Mouse (Mus musculus) right cerebral cortex, postnatal 10 days (tissue): ENCODE data around the gene Gm38392.
"Not testable (repeated sequence)": the region's sequence is repeated elsewhere in the genome, so short reads cannot be mapped to it uniquely, and the experiment has no call there.

ENCODE experiments used
- DNase-seq, 2 experiments: peaks; one replicate each; pipeline ENCODE4 v3.0.0; 2021; ENCODE audit warnings: low spot score in 2 of 2

Gm38392 gene

DNA sequence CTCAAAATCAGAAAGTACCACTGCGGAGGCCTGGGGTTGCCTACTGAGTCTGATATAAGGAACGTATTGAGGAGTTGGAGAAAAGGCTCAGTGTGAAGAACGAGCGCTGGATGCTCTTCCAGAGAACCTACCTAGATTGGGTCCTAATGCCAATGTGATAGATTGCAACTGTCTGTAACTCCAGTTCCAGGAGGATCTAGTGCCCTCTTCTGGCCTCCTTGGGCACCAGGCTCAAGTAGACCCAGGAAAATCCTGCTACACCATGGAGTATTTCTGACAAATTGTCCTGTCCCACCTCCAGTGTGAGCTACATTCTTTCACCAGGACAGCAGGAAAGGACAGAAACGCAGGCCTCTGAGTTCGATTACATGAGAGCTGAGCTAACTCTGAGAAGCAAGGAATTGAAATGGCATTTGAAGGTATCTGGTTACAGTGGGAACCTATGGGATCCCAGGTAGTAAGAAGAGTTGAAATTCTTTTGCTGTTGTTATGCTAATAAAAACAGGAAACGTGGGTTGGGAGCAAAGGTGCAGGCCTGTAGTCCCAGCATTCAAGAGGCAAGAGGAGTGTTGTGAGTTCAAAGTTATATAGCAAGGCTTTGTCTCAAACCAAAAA, 10.4 kb downstream of the Gm38392 start:
- no peak for DNase-seq

DNA sequence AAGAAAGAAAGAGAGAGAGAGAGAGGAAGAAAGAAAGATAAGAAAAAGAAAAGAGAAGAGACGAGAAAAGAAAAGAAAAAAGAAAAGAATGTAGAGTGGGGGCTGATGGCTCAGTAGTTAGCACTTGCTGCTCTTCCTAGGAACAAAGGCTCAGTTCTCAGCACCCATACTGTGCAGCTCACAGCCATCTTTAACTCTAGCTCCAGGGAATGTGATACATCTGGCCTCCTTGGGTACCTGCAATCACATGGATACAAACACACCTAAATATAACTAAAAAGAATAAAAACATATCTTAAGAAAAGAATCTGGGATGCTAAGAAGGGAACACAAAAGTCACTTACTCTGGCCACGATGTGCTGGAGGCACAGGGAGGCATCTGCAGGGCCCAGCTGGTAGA, 10.9 kb downstream of the Gm38392 start:
- no peak for DNase-seq

DNA sequence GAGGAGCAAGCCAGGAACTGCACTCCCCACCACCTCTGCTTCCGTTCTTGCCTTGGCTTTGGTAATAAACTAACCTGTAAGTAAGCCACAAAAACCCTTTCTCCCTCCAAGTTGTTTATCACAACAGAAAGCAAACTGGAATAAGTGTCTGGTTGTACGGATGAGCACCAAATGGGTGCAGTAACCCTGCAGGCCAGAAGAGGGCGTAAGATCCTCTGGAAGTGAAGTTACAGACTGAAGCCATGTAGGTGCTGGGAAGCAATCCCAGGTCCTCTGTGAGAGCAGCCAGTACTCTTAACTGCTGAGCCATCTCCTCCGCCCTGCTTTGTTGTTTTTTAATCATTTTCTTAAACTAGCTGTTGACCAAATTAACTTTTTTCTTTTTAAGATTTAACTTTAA, 13.0 kb downstream of the Gm38392 start:
- DNase-seq: no peak

DNA sequence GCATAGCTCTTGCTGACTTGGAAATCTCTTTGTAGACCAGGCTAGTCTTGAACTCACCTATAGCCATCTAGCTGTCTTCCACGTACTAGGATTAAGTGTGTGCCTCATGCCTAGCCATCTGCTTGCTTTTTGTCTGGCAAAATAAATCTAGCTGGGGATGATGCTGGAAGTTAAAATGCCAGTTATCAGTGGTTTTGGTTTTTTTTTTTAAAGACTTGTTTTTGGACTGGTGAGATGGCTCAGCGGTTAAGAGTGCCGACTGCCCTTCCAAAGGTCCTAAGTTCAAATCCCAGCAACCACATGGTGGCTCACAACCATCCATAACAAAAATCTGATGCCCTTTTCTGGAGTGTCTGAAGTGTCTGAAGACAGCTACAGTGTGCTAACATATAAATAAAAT, 15.2 kb downstream of the Gm38392 start:
- DNase-seq: no peak

DNA sequence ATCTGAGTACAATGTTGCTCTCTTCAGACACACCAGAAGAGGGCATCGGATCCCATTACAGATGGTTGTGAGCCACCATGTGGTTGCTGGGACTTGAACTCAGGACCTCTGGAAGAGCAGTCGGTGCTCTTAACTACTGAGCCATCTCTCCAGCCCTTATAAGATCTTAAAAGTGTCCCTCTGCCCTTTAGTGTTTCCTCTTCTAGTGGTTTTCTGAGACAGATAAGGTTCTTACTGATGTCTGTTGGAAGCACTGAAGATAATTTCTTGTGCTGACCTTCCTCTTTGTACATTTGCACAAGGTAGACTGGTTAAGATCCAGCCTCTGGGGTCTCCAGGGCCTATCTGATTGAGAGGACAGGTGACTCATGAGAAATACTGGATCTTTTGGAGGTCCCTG, 15.7 kb downstream of the Gm38392 start:
- DNase-seq: not testable (repeated sequence)

DNA sequence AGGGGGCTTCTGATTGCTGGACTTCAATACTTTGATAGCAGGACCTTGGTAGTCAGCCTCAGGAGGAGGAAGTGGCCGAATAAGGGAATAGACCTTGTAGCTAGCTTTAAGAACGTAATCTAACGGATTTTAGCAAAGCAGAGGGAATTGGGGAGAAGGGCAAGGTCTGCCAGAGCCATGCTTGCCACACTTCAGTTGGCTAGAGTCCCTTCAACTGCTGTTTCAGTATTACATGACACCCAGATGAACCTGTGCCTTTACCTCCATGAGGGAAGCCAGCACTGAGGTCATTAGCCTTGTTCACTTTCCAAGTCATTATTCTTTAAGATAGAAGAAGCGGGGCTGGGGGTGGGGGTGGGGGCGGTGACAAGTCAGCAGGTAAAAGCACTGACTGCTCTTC, 18.0 kb downstream of the Gm38392 start:
- DNase-seq: no peak

DNA sequence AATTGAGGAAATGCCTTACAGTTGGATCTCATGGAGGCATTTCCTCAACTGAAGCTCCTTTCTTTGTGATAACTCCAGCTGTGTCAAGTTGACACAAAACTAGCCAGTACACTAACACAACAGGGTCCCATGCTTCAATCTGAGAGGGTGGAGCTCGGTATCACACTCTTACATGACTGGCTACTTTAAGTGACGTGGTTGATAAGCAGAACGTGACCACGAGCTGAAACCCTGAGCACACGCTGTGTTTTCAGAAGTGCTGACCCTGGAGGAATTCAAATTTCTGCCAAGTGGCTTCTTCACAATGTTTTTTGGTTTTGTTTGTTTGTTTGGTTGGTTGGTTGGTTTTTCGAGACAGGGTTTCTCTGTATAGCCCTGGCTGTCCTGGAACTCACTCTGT, 19.0 kb downstream of the Gm38392 start:
- DNase-seq: not testable (repeated sequence)

DNA sequence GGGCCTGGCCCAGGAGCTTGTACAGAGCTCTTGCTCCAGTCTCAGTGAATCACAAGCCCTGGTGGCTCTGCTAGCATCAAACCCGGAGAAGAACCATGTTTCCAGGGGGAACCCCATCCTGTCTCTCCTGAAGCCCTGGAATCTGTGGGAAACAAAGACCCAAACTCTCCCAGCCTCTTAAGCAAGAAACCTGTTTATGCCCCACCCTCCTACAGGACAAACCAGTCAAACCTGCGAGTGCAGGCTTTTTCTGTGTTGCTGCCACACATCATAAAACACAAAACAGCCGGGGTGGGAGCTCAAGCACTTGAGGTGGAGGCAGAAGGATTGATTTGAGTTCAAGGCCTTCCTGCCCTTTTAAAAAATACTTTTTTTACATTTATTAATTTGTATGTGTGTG, 24.7 kb downstream of the Gm38392 start:
- DNase-seq: no peak

DNA sequence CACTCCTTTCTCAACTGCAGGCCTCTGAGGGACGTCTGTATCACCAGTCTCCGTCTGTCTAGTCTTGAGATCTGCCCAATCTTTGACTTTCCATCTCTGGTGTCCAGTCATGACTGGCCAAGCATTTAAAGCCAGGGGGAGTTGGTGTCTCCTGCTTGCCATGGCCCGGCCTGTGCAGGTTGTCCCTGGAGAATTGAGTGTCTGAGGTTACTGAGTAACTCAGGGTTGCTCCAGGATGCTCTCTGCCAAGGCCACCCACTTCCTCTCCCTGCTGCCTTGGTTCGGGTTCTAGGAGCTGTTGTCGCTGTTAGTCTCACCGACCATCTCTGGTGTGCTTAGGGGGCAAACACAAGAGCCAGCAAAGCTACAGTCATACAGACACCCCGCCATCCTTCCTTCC, 30.6 kb downstream of the Gm38392 start:
- DNase-seq: no peak

DNA sequence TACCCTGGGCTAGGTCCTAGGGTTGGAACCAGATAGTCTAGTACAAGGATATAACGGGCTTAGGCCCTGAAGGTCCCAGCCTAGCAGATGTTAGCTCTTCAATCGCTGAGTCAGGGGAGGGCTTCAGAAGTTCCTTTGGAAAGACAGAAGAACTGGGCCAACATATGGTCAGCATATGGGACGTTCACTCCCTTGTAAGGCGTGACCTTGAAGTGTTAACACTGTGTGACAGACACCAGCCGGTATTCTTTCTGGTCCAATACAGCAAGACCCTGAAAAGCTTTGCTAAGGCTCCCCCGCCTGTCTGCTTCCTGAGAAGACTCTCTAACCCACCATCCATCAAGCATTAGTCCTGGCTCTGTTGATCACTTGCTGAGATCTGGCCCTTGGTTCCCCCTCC, 31.1 kb downstream of the Gm38392 start:
- DNase-seq: no peak

DNA sequence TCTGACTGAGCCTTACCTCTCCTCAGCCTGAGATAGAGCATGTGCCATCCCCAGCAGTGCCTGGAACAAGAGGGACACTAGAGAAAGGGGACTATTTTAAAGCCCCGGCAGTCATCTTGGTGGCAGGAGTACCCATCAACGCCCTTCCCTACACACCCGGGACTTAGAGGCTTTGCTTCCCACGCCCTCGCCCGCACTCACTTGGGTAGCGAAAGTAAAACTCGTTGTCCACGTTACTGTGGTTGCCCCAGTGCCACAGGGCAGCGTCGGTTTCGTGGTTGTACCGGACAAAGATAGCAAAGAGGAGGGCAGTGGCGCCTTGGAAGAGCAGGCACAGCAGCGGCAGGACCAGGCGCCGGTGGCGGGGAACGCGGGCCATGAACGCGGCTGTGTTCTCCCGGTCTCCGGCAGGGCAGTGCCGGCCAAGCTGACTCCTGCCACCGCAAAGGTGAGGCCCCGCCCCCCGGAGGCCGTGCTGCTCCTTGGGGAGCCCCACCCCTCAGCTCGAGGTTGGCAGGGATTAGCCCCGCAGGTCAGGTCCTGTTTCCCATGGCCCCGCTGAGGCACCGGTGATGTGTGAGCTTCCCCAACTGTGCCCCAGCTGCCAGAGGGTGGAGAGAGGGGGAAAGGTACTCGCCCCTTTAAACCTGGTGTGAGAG, 32.6 kb downstream of the Gm38392 start, which contains the start of gene Rhbg:
Gene Rhbg (minus strand): TSS at position 442 of the 659 bp plus-strand sequence.
- DNase-seq: no peak

DNA sequence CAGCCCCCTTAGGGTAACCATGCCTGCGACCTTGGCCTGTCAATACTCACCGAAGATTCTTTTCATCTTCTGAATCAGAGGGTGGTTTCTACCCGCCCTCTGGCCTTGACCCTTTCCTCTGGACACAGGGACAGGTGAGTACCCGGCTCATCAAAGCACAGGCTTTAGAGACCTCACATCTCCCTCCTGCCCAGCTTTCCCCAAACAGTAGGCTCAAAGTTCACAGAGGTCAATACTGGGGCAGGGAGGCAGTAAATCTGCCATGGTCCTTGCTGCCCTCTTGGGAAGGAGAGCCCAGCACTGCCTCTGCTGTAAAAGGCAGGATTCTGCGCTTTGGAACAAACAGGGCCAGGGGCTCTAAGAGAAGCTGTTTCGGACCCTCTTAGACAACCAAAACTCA, 34.3 kb downstream of the Gm38392 start:
- DNase-seq: no peak

DNA sequence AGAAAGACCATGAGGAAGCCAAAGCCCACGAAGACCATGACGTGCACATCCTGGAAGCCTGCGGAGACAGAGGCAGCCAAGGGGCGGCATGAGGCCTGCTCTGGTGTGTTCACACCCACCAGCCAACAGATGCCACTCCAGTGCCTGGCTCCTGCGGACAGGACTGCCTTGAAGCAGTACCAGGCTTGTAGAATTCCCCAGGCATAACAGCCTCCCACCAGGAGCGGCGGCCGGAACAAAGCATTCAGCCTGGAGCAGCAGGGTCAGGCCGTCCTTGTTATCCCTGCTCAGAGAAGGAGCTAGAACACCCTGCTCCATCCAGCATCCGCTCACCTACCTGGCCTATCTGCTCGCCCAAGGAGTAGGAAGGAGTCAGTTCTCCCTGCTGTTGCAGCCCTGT, 38.6 kb downstream of the Gm38392 start:
- DNase-seq: no peak

DNA sequence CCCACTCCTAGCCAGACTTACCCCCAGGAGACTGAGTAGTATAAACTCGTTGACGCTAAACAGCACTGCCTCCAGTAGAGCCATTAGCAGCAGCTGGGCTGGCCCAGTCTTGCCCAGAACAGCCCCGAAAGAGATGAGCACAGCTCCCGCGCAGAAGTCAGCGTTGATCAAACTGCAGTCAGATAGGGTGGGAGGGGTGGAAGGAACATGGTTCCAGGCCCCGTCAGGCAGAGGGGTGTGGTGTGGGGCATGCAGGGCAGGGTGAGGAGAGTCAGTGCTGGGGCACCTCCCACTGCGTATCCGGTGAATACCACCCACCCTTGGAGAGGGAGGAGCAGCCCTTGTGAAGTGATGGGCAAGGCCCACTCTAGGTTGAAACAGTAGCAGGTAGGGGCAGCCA, 39.3 kb downstream of the Gm38392 start:
- DNase-seq: peak in 1 of 2 experiments; percentile 20

DNA sequence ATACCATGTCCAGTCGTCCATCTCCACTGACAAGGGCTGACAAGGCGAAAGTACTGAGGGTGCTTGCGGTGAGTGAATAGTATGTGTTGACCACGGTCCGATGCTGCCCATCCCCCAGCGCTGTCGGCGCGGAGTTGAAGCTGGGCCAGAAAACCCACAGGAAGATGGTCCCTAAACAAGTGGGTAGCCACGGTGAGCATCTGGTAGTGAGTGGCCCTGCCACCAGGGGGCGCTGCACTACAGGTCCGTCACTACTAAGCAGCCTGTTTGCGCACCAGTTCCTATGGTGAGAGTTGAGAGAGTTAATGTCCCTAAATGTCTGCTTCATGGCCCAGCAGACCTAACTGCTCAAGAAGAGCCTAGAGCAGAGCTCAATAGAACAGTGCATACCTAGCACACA, 41.2 kb downstream of the Gm38392 start:
- DNase-seq: peak; percentile 66 to 78

DNA sequence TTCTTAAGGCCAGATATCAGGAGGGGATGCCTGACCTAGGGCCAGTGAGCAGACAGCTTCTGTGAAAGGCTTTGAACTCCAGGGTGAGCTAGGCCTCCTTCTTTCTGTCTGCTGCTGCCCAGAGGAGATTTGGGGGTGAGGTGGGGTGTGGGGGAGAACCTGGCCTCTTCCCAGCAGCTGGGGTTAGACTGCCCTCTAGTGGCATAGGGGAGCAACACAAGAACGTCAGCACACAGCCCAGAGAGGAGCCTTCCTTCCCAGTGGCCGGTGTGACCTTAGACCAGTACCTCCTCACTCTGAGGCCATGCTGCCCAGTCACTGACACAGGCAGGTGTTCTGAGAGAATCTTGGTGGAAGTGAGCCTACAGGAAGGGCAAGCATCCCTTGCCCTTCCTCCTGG, 42.9 kb downstream of the Gm38392 start:
- DNase-seq: peak; percentile 63 to 77

DNA sequence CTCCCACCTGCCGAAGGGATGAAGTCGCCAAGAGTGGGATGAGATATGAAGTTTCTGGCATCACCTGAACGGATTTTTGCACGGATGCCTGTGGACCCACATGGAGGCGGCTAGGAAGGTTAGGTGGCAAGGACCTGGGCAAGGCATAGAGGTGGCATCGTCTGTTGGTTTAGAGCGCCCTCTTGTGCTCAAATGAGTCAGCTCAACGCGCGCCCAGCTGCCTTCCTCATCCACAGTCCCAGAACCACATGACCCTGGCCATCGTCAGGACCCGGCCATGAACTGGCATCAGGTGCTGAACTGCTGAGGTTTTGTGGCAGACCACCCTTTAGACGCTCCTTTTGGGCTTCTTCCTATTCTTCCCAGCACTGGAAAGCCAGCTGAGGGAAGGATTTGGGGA, 44.5 kb downstream of the Gm38392 start:
- DNase-seq: peak; percentile 84 to 89

DNA sequence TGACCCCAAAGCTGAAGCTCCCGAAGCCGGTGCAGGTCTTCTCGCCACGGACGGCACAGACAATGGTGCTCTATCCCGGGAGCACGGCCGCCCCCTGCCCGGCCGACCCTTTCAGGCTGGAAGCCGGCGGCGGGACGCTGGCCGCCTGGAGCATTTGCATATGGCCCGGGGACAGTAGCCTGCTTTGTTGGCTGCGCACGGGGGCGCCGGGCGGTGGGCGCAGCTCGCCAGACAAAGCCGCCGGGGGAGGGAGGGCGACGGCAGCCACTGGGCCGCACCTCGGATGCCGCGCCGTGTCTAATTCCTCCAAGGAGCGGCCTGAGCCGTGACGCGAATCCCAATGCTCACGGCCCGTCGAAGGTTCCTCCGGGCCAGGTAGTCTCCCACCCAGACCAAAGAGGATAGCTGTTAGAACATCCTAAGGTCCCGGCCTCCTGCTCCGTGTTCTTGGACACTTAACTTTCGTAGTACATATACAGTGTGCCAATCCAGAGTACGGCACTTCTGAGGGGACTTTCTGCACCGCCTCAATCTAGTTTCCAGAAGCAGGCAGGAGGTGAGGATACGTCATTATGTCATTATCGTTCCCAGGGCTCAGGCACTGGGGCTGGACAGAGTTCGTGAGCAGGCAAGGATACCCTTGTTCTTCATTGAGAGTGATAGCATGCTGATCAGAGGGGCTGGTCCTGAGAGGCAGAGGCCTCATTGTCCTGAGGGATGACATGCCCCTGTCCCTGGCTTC, 45.8 kb downstream of the Gm38392 start:
- peak; percentile 69 for DNase-seq

DNA sequence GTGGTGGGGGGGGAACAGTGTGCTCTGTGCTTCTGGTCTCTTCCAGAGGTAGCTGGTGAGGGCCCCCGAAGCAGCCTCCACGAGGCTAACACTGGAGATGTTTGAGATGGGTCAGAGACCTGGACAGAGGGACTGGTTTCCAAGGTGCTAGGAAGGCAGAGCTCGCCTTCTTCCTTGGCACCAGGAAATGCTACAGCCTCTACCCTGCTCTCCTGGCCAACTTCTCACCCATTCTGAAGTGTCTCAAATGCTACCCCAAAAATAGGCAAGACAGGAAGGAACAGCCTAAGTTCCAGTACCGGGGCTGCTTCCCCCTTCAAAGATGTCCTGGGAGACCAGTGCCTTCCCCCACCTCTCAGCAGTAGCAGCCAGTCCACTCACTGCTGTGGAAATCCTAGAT, 47.6 kb downstream of the Gm38392 start:
- DNase-seq: peak in 1 of 2 experiments; percentile 71

DNA sequence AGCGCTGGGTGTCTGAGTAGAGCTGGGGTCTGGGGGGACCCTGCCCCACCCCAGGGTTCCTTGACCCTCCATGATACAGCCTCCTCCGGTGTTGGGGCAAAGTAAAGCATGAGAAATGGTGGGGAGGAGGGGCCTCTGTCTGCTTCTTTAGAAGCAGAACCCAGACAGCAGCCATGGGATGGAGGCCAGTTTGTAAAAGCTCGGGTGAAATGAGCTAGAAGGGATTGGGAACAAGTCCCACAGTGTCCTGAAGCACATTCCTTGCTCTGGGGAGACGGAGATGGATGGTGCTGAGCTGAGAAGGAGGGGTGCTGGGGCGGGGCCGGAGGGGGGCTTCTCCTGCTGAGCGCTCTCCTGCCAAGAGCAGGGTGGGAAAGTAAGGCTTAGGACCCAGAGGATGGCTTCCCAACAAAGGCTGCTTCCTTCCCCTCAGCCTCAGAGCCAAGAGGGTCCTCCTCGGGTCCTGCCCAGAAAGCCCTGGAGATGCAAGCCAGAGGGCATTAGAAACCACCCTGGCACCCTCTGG, 48.1 kb downstream of the Gm38392 start:
- peak; percentile 77 to 83 for DNase-seq

DNA sequence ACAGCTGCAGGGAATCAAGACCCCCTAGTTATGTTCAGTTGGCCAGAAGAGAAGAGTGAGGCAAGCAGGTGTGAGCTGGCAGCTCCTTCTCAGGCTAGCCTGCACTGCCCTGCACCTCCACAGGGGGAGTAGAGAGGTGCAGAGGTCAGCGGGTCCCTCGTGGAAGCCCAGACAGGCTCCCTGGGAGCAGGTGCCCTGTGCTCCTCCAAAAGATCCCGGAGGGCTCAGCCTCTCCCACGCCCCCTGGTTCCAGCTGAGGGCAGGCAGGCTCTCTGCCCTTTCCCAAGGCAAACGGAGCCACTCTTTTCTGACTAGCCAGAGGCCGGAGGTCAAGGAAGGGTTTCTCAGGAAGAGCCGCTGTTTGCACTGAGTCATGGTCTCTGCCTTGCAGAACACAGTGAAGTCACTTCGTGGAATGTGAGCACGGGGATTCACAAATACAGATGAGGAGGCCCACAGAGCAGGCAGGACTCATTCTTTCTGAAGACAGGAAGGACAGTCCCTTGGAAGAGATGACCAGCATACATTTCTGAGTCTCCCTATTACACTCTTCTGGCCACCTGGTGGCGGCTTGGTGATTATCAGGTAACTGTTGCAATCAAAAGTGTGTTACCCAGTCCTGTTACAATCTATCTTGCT, 49.3 kb downstream of the Gm38392 start:
- peak in 1 of 2 experiments; percentile 49 for DNase-seq

DNA sequence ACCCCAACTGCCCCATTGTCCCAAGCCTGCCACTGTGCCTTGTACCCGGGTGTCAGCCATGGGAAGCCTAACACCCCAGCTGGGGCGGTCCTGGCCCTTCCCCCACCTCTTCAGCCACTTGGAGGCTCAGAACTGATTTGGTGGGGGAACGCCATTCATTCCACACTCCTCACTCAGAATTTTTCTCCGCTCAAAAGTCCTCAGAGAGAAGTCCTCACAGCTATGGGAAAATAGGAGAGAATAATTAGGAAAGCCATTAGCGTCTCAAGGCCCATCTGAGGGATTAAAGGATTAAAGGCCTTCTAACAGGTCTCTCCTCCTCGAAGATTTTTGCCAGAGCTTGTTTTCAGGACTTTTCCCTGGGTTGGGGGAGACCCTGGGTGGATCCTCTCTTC, 49.9 kb downstream of the Gm38392 start:
- peak in 1 of 2 experiments; percentile 46 for DNase-seq
